Mouse (Mus musculus): ENCODE results near the gene Gm16253. TPM values are rescaled to one million over a fixed set of nuclear protein-coding genes. Genes with fewer than 3 reads are reported as not detected.

Gm16253 gene
- polyA plus RNA-seq (2014; fragmentation: Nextera tagmentation; extraction: Ambion mirVana) = 0.69 and 1.9 TPM in 2 replicates

DNA sequence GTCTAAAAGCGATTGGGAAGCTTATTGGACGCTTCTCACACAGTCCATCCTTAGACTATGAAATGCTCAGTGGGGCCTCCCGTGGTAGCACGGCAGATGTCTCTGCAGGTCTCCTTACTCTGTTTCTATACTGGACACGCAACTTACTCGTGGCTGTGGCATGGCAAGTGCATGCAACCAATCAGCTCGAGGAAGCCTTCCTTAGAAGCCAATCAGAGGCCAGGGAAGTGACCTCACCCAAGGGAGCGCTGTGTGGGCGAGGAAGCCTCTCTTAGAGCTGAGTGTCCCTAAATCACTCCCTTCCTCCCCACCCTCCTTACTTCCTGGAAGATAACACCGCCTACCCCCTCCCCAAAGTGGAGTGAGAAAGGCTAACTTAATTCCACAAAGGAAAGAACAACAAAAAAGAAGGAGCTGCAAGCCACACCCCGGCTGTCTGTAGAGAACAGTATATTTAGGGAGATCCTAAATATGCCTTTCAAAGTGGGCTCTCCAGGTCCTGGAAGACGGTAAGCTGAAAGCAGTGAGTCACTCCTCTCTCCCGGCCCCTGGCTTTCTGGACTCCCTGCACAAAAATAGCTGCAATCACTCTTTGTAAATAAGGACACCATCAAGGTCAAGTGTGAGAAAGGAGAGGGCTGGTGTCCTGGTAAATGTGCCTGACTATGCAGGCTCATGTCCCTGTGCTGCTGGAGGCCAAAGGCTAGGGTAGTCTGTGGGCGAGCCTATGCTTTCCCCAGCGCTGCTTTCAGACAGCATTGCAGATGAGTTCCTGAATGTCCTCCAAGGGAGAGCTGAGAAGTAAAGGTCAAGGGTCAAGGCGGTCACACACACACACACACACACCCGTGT lies at the start of gene Gm16253:
TSS of gene Gm16253 (plus strand) at position 295 of the 852 bp plus-strand sequence.
- Histone ChIP-seq H3K4me2 (replicated peaks; ENCODE audit: low read depth, low read length) (peak within 1 kb of the TSS; percentile 32), H3K4me1 (ENCODE audit: control insufficient read depth, insufficient read depth, low read length) (peaks cover 20% of the 10 kb centered on the region), H3K9ac (replicated peaks; ENCODE audit: low read depth, low read length) (no peak within 1 kb of the TSS), H3K27me3 (ENCODE audit: control insufficient read depth, insufficient read depth, low read length) (no peaks in the 10 kb centered on the region), H3K4me3 (ENCODE audit: low read depth, low read length) (no peak within 1 kb of the TSS; the same call in 1 of the 2 replicates), H3K27ac (ENCODE audit: low read length) (peak within 1 kb of the TSS; percentile 84), H3K36me3 (ENCODE audit: control insufficient read depth, insufficient read depth, low read length) (no peaks in the 10 kb centered on the region), H3K9me3 (ENCODE audit: control insufficient read depth, low read depth, low read length) (no peaks in the 10 kb centered on the region)
- ATAC-seq (ENCODE audit: insufficient number of reproducible peaks, insufficient read depth, low FRiP score, low read depth) = peak; percentile 92
- 17% methylated on average over 17 of the region's 17 CpGs for WGBS

DNA sequence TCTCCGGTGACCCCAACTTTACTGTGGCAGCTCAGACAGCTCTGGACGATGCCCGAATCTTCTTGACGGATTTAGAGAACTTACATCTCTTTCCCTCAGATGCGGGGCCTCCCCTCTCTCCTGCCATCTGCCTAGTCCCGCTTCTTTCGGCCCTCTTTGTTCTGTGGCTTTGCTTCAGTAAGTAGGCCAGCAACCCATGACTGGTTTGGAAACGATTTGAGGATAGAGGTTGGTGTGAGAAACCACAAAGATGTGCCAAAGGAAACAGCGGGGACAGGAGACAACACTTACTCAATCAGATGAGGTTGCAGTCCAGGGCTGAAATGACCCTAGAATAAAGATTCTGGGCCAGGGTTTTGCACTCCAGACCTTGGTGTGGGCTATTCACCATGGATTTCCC lies 48.3 kb upstream of the Gm16253 start:
- WGBS = 58% methylated on average over 9 of the region's 9 CpGs
- no peak for ATAC-seq (ENCODE audit: insufficient number of reproducible peaks, insufficient read depth, low FRiP score, low read depth)
- H3K27ac ChIP-seq (ENCODE audit: low read length) = no peak overlapping the region
- no peak overlapping the region for H3K4me2 ChIP-seq (replicated peaks; ENCODE audit: low read depth, low read length)
- peaks cover 6% of the 10 kb centered on the region for H3K4me1 ChIP-seq (ENCODE audit: control insufficient read depth, insufficient read depth, low read length)
- H3K9me3 ChIP-seq (ENCODE audit: control insufficient read depth, low read depth, low read length) = no peaks in the 10 kb centered on the region
- no peak overlapping the region for H3K9ac ChIP-seq (replicated peaks; ENCODE audit: low read depth, low read length)
- H3K27me3 ChIP-seq (ENCODE audit: control insufficient read depth, insufficient read depth, low read length) = peaks cover 13% of the 10 kb centered on the region
- H3K36me3 ChIP-seq (ENCODE audit: control insufficient read depth, insufficient read depth, low read length) = no peaks in the 10 kb centered on the region
- no peak overlapping the region for H3K4me3 ChIP-seq (ENCODE audit: low read depth, low read length)

DNA sequence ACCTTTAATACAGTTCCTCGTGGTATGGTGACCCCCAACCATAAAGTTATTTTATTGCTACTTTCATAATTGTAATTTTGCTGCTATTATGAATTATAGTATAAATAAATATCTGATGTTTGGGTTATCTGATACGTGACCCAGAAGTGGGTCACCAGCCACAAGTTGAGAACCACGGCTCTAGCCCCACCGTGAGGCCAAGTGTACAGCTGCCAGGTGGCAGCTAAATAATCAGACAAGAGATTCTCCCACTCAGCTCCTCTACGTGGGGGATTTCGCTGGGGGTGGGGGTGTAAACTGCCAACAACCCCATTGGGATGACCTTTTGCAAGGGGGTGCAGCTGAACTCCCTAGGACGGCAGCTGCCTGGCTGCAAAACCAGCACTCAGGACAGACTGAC lies 44.7 kb upstream of the Gm16253 start:
- H3K9me3 ChIP-seq (ENCODE audit: control insufficient read depth, low read depth, low read length) = no peaks in the 10 kb centered on the region
- WGBS = 49% methylated on average over 7 of the region's 7 CpGs
- H3K4me1 ChIP-seq (ENCODE audit: control insufficient read depth, insufficient read depth, low read length) = peaks cover 4% of the 10 kb centered on the region
- H3K4me2 ChIP-seq (replicated peaks; ENCODE audit: low read depth, low read length) = no peak overlapping the region
- no peak overlapping the region for H3K4me3 ChIP-seq (ENCODE audit: low read depth, low read length)
- H3K27ac ChIP-seq (ENCODE audit: low read length) = no peak overlapping the region
- H3K9ac ChIP-seq (replicated peaks; ENCODE audit: low read depth, low read length) = no peak overlapping the region
- H3K27me3 ChIP-seq (ENCODE audit: control insufficient read depth, insufficient read depth, low read length) = peaks cover 9% of the 10 kb centered on the region
- no peak for ATAC-seq (ENCODE audit: insufficient number of reproducible peaks, insufficient read depth, low FRiP score, low read depth)
- H3K36me3 ChIP-seq (ENCODE audit: control insufficient read depth, insufficient read depth, low read length) = no peaks in the 10 kb centered on the region

DNA sequence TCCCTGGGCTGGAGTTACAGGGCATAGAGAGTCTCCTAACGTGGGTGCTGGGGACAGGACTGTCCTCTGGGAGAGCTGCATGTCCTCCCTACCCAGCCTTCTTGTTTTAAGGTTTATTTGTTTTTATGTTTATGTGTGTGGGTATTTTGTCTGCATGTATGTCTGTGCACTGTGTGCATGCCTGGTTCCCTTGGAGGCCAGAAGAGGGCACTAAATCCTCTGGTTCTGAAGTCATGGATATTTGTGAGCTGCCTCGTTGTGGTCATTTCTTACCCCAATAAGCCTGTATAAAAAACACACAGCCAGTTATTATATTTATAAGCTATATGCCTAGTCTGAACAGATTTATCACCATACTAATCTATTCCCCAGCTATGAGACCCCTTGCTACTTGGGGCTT lies 42.5 kb upstream of the Gm16253 start:
- Histone ChIP-seq H3K4me2 (replicated peaks; ENCODE audit: low read depth, low read length) (no peak overlapping the region), H3K4me3 (ENCODE audit: low read depth, low read length) (no peak overlapping the region), H3K9me3 (ENCODE audit: control insufficient read depth, low read depth, low read length) (no peaks in the 10 kb centered on the region), H3K9ac (replicated peaks; ENCODE audit: low read depth, low read length) (no peak overlapping the region), H3K27me3 (ENCODE audit: control insufficient read depth, insufficient read depth, low read length) (no peaks in the 10 kb centered on the region), H3K4me1 (ENCODE audit: control insufficient read depth, insufficient read depth, low read length) (no peaks in the 10 kb centered on the region), H3K36me3 (ENCODE audit: control insufficient read depth, insufficient read depth, low read length) (no peaks in the 10 kb centered on the region), H3K27ac (ENCODE audit: low read length) (no peak overlapping the region)
- ATAC-seq (ENCODE audit: insufficient number of reproducible peaks, insufficient read depth, low FRiP score, low read depth) = no peak
- 70% methylated on average over 2 of the region's 2 CpGs for WGBS

DNA sequence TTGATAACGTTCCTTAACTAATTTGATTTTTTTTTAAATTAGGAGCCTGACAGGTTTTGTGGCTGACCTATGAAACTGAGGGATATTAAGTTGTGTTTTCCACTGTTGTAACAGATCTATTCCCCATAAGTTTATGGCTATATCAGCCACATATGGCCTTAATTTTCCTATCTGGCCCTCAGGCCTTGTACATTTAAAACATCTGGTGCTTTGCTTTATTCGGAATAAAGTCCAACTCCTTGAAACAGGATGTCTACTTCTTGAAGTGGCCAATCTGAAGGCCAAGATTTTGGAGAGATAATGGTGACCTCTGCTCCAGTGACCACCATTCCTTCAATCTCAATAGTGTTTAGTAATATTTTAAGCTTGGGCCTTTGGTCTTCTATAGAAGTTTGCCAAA lies 37.5 kb upstream of the Gm16253 start:
- Histone ChIP-seq H3K27me3 (ENCODE audit: control insufficient read depth, insufficient read depth, low read length) (no peaks in the 10 kb centered on the region), H3K9me3 (ENCODE audit: control insufficient read depth, low read depth, low read length) (no peaks in the 10 kb centered on the region), H3K27ac (ENCODE audit: low read length) (no peak overlapping the region), H3K36me3 (ENCODE audit: control insufficient read depth, insufficient read depth, low read length) (no peaks in the 10 kb centered on the region), H3K9ac (replicated peaks; ENCODE audit: low read depth, low read length) (no peak overlapping the region), H3K4me1 (ENCODE audit: control insufficient read depth, insufficient read depth, low read length) (no peaks in the 10 kb centered on the region), H3K4me2 (replicated peaks; ENCODE audit: low read depth, low read length) (no peak overlapping the region), H3K4me3 (ENCODE audit: low read depth, low read length) (no peak overlapping the region)
- 70% methylated on average over 2 of the region's 2 CpGs for WGBS
- no peak for ATAC-seq (ENCODE audit: insufficient number of reproducible peaks, insufficient read depth, low FRiP score, low read depth)

DNA sequence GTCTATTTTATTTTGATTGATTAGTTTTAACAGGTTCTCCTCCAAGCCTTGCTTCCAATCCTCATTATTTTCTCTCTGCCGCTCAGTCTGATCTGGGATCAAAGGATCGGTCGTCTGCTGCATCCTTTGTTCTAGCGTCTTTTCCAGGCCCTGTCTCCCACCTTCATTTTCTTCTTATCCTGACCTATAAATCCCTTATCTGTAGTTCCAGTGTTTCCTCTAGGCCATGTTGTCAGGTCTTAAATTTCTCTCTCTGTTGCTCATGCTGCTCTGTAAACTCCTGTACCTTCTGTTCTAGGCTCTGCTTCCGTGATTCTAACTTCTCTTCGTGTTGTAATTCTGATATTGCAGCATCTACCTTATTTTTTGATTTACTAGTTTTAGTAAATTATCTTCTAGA lies 36.0 kb upstream of the Gm16253 start:
- Histone ChIP-seq H3K27me3 (ENCODE audit: control insufficient read depth, insufficient read depth, low read length) (no peaks in the 10 kb centered on the region), H3K9me3 (ENCODE audit: control insufficient read depth, low read depth, low read length) (no peaks in the 10 kb centered on the region), H3K4me1 (ENCODE audit: control insufficient read depth, insufficient read depth, low read length) (no peaks in the 10 kb centered on the region), H3K4me3 (ENCODE audit: low read depth, low read length) (no peak overlapping the region), H3K27ac (ENCODE audit: low read length) (no peak overlapping the region), H3K9ac (replicated peaks; ENCODE audit: low read depth, low read length) (no peak overlapping the region), H3K36me3 (ENCODE audit: control insufficient read depth, insufficient read depth, low read length) (no peaks in the 10 kb centered on the region), H3K4me2 (replicated peaks; ENCODE audit: low read depth, low read length) (no peak overlapping the region)
- ATAC-seq (ENCODE audit: insufficient number of reproducible peaks, insufficient read depth, low FRiP score, low read depth) = no peak
- 50% methylated on average over 6 of the region's 6 CpGs for WGBS

DNA sequence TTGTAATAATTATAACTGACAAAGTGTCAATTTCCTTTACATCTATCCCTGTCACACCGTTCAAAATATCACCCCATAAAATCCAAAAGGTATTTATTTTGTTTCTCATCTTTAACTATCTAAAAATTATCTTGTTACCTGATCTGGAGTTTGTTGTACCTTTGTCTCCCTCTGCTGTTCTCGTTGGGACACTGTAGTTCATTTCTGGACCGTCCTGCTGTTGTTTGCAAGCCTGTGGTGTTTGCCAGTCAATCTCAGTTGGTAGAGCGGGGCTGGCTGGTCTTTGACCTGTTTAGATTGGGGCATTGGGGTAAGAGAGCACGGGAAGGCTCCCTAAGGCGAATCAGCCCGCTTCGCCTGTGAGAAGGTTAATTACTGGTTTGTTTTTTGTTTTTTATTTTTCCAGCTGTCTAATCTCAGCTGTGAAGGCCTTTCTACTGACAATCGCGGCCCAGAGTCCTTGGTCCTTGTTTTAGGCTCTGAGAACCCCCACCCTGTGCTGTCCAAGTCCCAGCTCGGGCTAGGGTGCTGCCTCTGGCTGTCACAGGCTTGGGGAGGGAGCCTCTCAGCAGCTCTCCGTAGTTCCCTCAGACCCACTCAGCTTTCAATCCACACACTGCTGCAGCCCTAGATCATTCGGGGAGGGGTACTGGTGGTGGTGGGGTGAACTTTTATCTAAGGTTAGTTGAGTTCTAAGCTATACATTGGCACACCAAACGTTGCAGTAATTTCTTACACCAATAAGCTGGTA lies 35.3 kb upstream of the Gm16253 start:
- Histone ChIP-seq H3K4me3 (ENCODE audit: low read depth, low read length) (no peak overlapping the region), H3K4me2 (replicated peaks; ENCODE audit: low read depth, low read length) (no peak overlapping the region), H3K9ac (replicated peaks; ENCODE audit: low read depth, low read length) (peak overlapping the region; percentile 18; the same call in 1 of the 2 replicates), H3K9me3 (ENCODE audit: control insufficient read depth, low read depth, low read length) (no peaks in the 10 kb centered on the region), H3K36me3 (ENCODE audit: control insufficient read depth, insufficient read depth, low read length) (no peaks in the 10 kb centered on the region), H3K27me3 (ENCODE audit: control insufficient read depth, insufficient read depth, low read length) (no peaks in the 10 kb centered on the region), H3K4me1 (ENCODE audit: control insufficient read depth, insufficient read depth, low read length) (no peaks in the 10 kb centered on the region), H3K27ac (ENCODE audit: low read length) (no peak overlapping the region)
- WGBS = 21% methylated on average over 14 of the region's 14 CpGs
- no peak for ATAC-seq (ENCODE audit: insufficient number of reproducible peaks, insufficient read depth, low FRiP score, low read depth)

DNA sequence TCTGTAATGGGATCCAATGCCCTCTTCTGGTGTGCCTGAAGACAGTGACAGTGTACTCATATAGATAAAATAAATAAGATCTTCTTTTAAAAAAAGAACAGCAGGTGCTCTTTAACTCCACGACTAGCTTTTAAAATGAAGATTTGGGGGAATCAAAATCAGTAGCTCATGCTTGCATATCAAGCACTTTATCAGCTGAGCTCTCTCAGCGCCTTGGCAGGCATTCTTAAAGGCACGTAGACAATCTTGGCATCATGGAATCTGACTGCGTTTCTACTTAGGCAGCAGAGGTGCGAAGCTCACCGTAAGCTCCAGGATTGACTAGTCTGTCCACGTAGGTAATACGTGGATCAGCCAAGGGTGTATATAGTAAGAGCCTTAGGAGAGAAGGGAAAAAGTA lies 34.2 kb upstream of the Gm16253 start:
- no peak overlapping the region for H3K27ac ChIP-seq (ENCODE audit: low read length)
- no peaks in the 10 kb centered on the region for H3K9me3 ChIP-seq (ENCODE audit: control insufficient read depth, low read depth, low read length)
- H3K9ac ChIP-seq (replicated peaks; ENCODE audit: low read depth, low read length) = no peak overlapping the region
- no peaks in the 10 kb centered on the region for H3K27me3 ChIP-seq (ENCODE audit: control insufficient read depth, insufficient read depth, low read length)
- no peak overlapping the region for H3K4me2 ChIP-seq (replicated peaks; ENCODE audit: low read depth, low read length)
- H3K4me3 ChIP-seq (ENCODE audit: low read depth, low read length) = no peak overlapping the region
- ATAC-seq (ENCODE audit: insufficient number of reproducible peaks, insufficient read depth, low FRiP score, low read depth) = no peak
- no peaks in the 10 kb centered on the region for H3K36me3 ChIP-seq (ENCODE audit: control insufficient read depth, insufficient read depth, low read length)
- H3K4me1 ChIP-seq (ENCODE audit: control insufficient read depth, insufficient read depth, low read length) = no peaks in the 10 kb centered on the region; the same call in 1 of the 2 replicates
- whole genome bisulfite sequencing = 78% methylated on average over 8 of the region's 8 CpGs
